Mouse (Mus musculus): Measurements from ENCODE around the gene Ociad2. TPM values are rescaled to one million over a fixed set of nuclear protein-coding genes. Genes with fewer than 3 reads are reported as not detected.
"Not testable (repeated sequence)": the region's sequence is repeated elsewhere in the genome, so short reads cannot be mapped to it uniquely, and the experiment has no call there.

The Ociad2 gene
- polyA plus RNA-seq, 1 experiment: 53.7 TPM

DNA sequence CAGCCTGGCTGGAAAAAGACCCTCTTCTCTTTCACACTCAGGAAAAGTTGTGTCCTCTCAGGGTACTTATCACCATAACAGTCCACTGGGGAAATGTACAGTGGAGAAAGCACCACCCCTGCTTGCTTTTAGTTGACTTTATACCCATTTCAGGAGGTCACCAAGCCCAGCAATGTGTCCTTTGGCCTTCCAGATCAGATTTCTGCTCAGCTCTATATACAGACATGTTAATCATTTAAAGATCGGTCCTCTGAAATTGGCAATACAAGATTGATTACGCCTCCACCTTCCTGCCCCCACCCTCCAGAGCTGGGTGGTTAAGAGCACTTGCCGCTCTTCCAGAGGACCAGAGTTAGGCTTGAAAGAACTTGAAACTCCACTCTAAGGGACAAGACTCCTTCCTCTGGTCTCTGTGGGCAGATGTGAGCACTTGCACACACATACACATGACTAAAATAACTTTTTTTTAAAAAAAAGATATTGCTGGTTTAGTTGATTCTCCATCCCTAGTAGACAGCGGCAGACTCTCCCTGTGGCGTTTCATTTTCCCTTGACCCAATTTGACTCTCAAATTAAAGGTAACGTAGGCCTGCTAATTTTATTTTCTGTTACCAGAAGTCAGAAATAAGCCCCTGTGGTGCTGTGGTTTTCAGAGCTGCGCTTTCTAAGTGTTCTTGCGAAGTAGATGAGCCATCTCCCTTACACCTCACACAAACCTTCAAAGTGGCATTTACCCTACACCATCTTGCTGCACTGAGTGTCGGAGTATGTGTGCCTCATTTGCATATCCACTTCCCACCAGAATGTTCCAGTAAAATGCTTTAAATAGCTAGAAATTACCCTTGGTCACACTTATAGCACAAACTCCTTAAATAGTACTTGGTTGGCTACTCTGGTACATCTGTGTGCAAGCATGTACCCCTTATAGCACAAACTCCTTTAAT lies 777 bp downstream of the Ociad2 start:
- Histone ChIP-seq H3K4me3 (ENCODE audit: insufficient read depth, low read length) (no peak overlapping the region), H3K27ac (ENCODE audit: insufficient read depth, low read length) (0 out of 2 replicates have a peak overlapping the region, but pooled peaks have one; percentile 41), H3K4me1 (ENCODE audit: control insufficient read depth, insufficient read depth, low read length) (peaks cover 7% of the 10 kb centered on the region)
- TF ChIP-seq CTCF (IDR thresholded peaks at IDR 0.05; ENCODE audit: extremely low read depth, insufficient read depth, low read length) (no peak), POLR2A (IDR thresholded peaks at IDR 0.05; ENCODE audit: extremely low read depth, insufficient read depth, low read length) (no peak)

GRCm38 (mm10) chr5:73338832-73339163 lies 2.0 kb downstream of the Ociad2 start:
- H3K4me3 ChIP-seq (ENCODE audit: insufficient read depth, low read length): peak overlapping the region; percentile 76
- TF ChIP-seq POLR2A (IDR thresholded peaks at IDR 0.05; ENCODE audit: extremely low read depth, insufficient read depth, low read length) (no peak), CTCF (IDR thresholded peaks at IDR 0.05; ENCODE audit: extremely low read depth, insufficient read depth, low read length) (no peak)
- peaks cover 6% of the 10 kb centered on the region for H3K4me1 ChIP-seq (ENCODE audit: control insufficient read depth, insufficient read depth, low read length)
- peak overlapping the region; percentile 63; the same call in 1 of the 2 replicates for H3K27ac ChIP-seq (ENCODE audit: insufficient read depth, low read length)

GRCm38 (mm10) chr5:73337961-73338831 lies 2.6 kb downstream of the Ociad2 start:
- H3K4me3 ChIP-seq (ENCODE audit: insufficient read depth, low read length): peak overlapping the region; percentile 76
- H3K4me1 ChIP-seq (ENCODE audit: control insufficient read depth, insufficient read depth, low read length): peaks cover 6% of the 10 kb centered on the region
- peak overlapping the region; percentile 89 for H3K27ac ChIP-seq (ENCODE audit: insufficient read depth, low read length)
- TF ChIP-seq CTCF (IDR thresholded peaks at IDR 0.05; ENCODE audit: extremely low read depth, insufficient read depth, low read length): no peak
- peak; percentile 32; the same call in 1 of the 2 replicates for TF ChIP-seq POLR2A (IDR thresholded peaks at IDR 0.05; ENCODE audit: extremely low read depth, insufficient read depth, low read length)

DNA sequence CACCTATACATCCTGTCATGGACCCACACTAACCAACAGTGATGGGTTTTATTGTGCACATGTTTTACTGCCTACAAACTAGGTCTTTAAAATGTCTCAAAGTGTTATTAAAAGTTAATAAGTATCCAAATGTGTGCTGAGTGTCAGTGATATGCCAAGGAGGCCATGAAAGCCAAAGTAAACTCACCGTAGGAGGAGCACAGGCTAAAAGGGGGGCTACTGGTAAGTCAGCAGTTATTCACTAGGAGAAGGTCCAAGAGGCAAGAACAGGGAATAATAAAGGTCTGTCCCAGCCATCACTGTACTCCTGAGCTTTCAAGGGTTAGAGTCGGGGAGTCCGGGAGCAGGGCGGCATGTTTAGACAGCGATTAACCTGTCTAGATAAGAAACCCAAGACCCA lies 4.4 kb downstream of the Ociad2 start:
- H3K4me3 ChIP-seq (ENCODE audit: insufficient read depth, low read length): peak overlapping the region; percentile 76; the same call in 1 of the 2 replicates
- H3K27ac ChIP-seq (ENCODE audit: insufficient read depth, low read length): no peak overlapping the region
- H3K4me1 ChIP-seq (ENCODE audit: control insufficient read depth, insufficient read depth, low read length): peaks cover 6% of the 10 kb centered on the region
- TF ChIP-seq POLR2A (IDR thresholded peaks at IDR 0.05; ENCODE audit: extremely low read depth, insufficient read depth, low read length) (no peak), CTCF (IDR thresholded peaks at IDR 0.05; ENCODE audit: extremely low read depth, insufficient read depth, low read length) (no peak)

DNA sequence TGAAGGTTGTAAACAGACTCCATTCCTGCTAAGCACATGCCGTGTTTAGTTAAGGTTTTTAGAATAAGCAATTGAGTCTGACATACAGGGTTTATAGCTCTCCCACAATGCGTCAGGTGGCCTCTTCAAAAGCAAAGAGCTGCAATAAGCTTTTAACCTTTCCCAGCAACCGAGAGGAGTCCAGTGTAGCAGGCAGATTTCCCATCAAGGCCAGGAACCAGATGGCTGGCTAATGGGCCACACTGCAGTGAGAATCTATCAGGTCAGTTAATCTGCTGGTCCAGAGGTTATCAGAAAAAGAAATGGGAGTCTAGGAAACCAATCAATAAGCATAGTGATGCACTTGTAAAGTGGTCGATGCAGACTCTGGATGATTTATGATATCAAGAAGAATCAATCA lies 9.8 kb downstream of the Ociad2 start:
- Histone ChIP-seq H3K4me1 (ENCODE audit: control insufficient read depth, insufficient read depth, low read length) (peaks cover 5% of the 10 kb centered on the region), H3K27ac (ENCODE audit: insufficient read depth, low read length) (no peak overlapping the region), H3K4me3 (ENCODE audit: insufficient read depth, low read length) (no peak overlapping the region)
- TF ChIP-seq POLR2A (IDR thresholded peaks at IDR 0.05; ENCODE audit: extremely low read depth, insufficient read depth, low read length) (no peak), CTCF (IDR thresholded peaks at IDR 0.05; ENCODE audit: extremely low read depth, insufficient read depth, low read length) (no peak)

DNA sequence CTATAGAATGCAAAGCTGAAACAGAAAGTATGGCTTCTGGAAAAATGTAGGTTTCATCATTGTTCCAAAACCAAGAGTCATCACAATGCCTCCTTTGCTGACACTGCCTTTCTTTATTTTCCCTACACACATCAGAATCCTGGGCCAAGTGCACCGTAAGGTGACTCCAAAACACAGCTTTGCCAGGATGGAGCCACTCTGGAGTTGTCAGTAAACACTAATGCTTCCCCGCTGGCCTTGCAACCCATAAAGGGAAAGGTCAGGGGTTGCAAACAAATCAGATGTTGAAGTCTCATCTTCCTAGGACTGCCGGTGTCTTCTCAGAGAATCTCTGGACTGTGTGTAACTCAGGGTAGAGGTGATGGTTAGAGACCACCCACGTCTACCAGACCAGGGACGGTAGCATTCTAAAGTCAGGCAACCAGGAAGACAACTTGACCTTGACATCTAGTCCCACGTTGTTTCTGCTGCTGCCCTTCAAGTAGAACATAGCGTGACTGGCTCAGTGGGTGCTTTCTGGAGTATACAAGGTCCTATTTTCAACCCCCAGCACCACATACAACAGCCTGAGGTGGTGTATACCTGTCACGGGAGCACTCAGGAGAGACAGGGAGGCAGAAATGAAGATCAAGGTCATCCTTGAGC lies 16.2 kb downstream of the Ociad2 start:
- Histone ChIP-seq H3K4me1 (ENCODE audit: control insufficient read depth, insufficient read depth, low read length) (no peaks in the 10 kb centered on the region), H3K27ac (ENCODE audit: insufficient read depth, low read length) (no peak overlapping the region), H3K4me3 (ENCODE audit: insufficient read depth, low read length) (no peak overlapping the region)
- no peak for TF ChIP-seq POLR2A (IDR thresholded peaks at IDR 0.05; ENCODE audit: extremely low read depth, insufficient read depth, low read length)
- TF ChIP-seq CTCF (IDR thresholded peaks at IDR 0.05; ENCODE audit: extremely low read depth, insufficient read depth, low read length): no peak

- H3K4me3 ChIP-seq (ENCODE audit: insufficient read depth, low read length): no peak overlapping the region
- TF ChIP-seq POLR2A (IDR thresholded peaks at IDR 0.05; ENCODE audit: extremely low read depth, insufficient read depth, low read length): no peak
- no peak for TF ChIP-seq CTCF (IDR thresholded peaks at IDR 0.05; ENCODE audit: extremely low read depth, insufficient read depth, low read length)
- no peaks in the 10 kb centered on the region for H3K4me1 ChIP-seq (ENCODE audit: control insufficient read depth, insufficient read depth, low read length)
- H3K27ac ChIP-seq (ENCODE audit: insufficient read depth, low read length): no peak overlapping the region
These were observed 17.2 kb downstream of the Ociad2 start for GRCm38 (mm10) chr5:73323602-73324001.

DNA sequence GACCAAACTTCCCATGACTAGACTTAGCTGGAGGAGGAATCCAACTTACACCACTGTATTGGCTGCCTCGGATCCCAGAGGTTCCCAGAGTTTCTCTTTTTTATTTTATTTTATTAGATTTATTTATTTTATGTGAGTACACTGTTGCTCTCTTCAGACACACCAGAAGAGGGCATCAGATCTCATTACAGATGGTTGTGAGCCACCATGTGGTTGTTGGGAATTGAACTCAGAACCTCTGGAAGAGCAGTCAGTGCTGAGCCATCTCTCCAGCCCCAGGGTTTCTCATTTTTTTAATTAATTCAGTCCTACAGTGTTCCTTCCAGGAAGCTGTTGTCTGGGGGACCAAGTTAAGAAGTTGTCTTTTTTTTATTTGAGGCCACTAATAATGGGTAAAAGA lies 18.1 kb downstream of the Ociad2 start:
- not testable (repeated sequence) for H3K27ac ChIP-seq (ENCODE audit: insufficient read depth, low read length); H3K4me3 ChIP-seq (ENCODE audit: insufficient read depth, low read length); H3K4me1 ChIP-seq (ENCODE audit: control insufficient read depth, insufficient read depth, low read length)

DNA sequence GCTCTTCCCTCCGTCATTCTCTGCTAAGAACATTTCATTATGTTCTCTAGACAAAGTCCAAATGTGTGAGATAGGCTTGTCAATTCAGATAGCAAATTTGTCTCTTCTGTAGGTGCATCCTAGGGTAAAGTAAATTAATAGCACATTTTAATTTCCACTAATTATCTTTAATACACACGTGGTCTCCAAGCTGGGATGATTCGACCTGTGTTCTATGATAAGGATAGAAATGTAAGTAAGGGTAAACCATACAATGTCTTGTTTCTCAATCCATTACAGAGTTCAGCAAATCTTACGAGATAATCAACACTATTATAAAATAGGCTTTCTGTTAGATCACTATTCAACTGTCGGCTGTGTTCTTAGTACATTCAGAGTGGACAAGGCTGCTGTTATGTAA lies 21.5 kb downstream of the Ociad2 start:
- Histone ChIP-seq H3K4me1 (ENCODE audit: control insufficient read depth, insufficient read depth, low read length) (no peaks in the 10 kb centered on the region), H3K4me3 (ENCODE audit: insufficient read depth, low read length) (no peak overlapping the region), H3K27ac (ENCODE audit: insufficient read depth, low read length) (no peak overlapping the region)
- TF ChIP-seq POLR2A (IDR thresholded peaks at IDR 0.05; ENCODE audit: extremely low read depth, insufficient read depth, low read length) (no peak), CTCF (IDR thresholded peaks at IDR 0.05; ENCODE audit: extremely low read depth, insufficient read depth, low read length) (no peak)

Measured in cortical plate, adult 2 months (tissue).